Mouse (Mus musculus) adipose tissue, adult 10 weeks (tissue): ENCODE measurements around the gene Gm7735. TPM values are rescaled to one million over a fixed set of nuclear protein-coding genes. Genes with fewer than 3 reads are reported as not detected.

Source experiments
- polyA plus RNA-seq: library from polyadenylated mRNA; stranded (reverse); fragments of 350-450 nt; fragmentation: Illumina TruSeq; extraction: RNeasy Lipid Tissue Mini Kit (QIAGEN cat#74804); gene quantifications from one replicate; pipeline ENCODE4 v1.2.3, GENCODE M21; 2014; ENCODE audit warnings: low read depth, low replicate concordance

Gene Gm7735
- polyA plus RNA-seq = not detected

GRCm38 (mm10) chr16:89169190-89169589 is at the start of gene Gm7735:
Gene Gm7735, plus strand, starts transcription at chr16:89169490.

GRCm38 (mm10) chr16:89140551-89140950 is 28.7 kb upstream of the Gm7735 start, which contains the start of gene Gm6358:
Gene Gm6358, plus strand, starts transcription at chr16:89140851.

GRCm38 (mm10) chr16:89150786-89151185 is 18.5 kb upstream of the Gm7735 start, which contains the start of gene Gm10061:
Gene Gm10061, plus strand, starts transcription at chr16:89151086.

GRCm38 (mm10) chr16:89157652-89158051 is 11.6 kb upstream of the Gm7735 start, which contains the start of gene Gm9789:
Gene Gm9789, plus strand, starts transcription at chr16:89157952.

GRCm38 (mm10) chr16:89174435-89174834 is 5.1 kb downstream of the Gm7735 start, which contains the start of gene 1110057P08Rik:
Gene 1110057P08Rik, plus strand, starts transcription at chr16:89174735.

GRCm38 (mm10) chr16:89205561-89205960 is 36.3 kb downstream of the Gm7735 start, which contains the start of gene Krtap20-2:
Gene Krtap20-2, plus strand, starts transcription at chr16:89205861.

Other genes starting within 250 kb of the Gm7735 start
- gene Krtap19-9b, start 237.2 kb upstream of the Gm7735 start, polyA plus RNA-seq = not detected
- not detected for gene Krtap16-3, start 206.6 kb upstream of the Gm7735 start, polyA plus RNA-seq
- not detected for gene Krtap22-2, start 158.7 kb upstream of the Gm7735 start, polyA plus RNA-seq
- not detected for gene Gm10229, start 154.2 kb upstream of the Gm7735 start, polyA plus RNA-seq
- gene Krtap6-1, start 137.8 kb upstream of the Gm7735 start, polyA plus RNA-seq = not detected
- gene Gm10228, start 128.0 kb upstream of the Gm7735 start, polyA plus RNA-seq = not detected
- gene Krtap6-5, start 121.6 kb upstream of the Gm7735 start, polyA plus RNA-seq = not detected
- gene 1110025L11Rik, start 105.5 kb upstream of the Gm7735 start, polyA plus RNA-seq = not detected
- gene Krtap6-3, start 85.5 kb upstream of the Gm7735 start, polyA plus RNA-seq = not detected
- not detected for gene Gm6358, start 28.6 kb upstream of the Gm7735 start, polyA plus RNA-seq
- not detected for gene Gm10061, start 18.4 kb upstream of the Gm7735 start, polyA plus RNA-seq
- not detected for gene Gm9789, start 11.5 kb upstream of the Gm7735 start, polyA plus RNA-seq
- not detected for gene 1110057P08Rik, start 5.2 kb downstream of the Gm7735 start, polyA plus RNA-seq
- gene Krtap20-2, start 36.4 kb downstream of the Gm7735 start, polyA plus RNA-seq = not detected
- not detected for gene Krtap21-1, start 234.4 kb downstream of the Gm7735 start, polyA plus RNA-seq